Mouse (Mus musculus): ENCODE measurements at regions not wholly inside any gene's neighbourhood (a gene's known extent, or its start where the extent isn't known, plus 50 kb on each side); places are given as distances from the start of the nearest gene placed in this dataset.

DNA sequence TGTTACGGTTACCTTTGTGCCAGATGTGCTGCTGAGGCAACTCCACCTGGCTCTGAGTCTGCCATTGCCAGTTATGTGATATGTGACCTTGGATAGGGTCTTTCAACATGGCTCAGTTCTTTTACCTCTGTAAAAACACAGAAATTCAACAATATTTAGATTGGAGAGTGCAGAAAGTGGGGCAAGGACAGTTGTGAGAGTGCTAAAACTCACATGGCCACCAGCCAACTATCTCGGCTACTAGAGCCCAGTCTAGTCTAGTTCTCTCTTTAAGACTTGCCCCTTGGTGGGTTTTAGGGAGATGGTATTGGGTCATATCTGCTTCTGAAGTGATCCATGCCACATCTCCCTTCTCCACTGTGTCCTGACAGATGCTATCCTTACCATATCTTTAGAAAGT is 233.0 kb downstream of the Phf14 start:
- Histone ChIP-seq H3K36me3 (ENCODE audit: control insufficient read depth, insufficient read depth, low read length, poor library complexity, severe bottlenecking) (no peaks in the 10 kb centered on the region), H3K4me1 (ENCODE audit: control insufficient read depth, insufficient read depth, low read length) (no peaks in the 10 kb centered on the region), H3K4me3 (ENCODE audit: low read depth, low read length) (no peak overlapping the region), H3K9me3 (replicated peaks; ENCODE audit: control insufficient read depth, insufficient read depth, low read length, poor library complexity, severe bottlenecking) (no peaks in the 10 kb centered on the region), H3K9ac (ENCODE audit: low read depth, poor library complexity, severe bottlenecking) (no peak overlapping the region), H3K27ac (ENCODE audit: insufficient read depth, low read length) (no peak overlapping the region), H3K27me3 (ENCODE audit: control insufficient read depth, insufficient read depth, low read length, poor library complexity, severe bottlenecking) (no peaks in the 10 kb centered on the region)
- TF ChIP-seq EP300 (IDR thresholded peaks at IDR 0.05; ENCODE audit: insufficient read depth, low read depth, low read length) (no peak), POLR2A (IDR thresholded peaks at IDR 0.05; ENCODE audit: insufficient read depth, low read length) (no peak)

GRCm38 (mm10) chr6:12145216-12145615 is 237.6 kb downstream of the Phf14 start:
- Histone ChIP-seq H3K9me3 (replicated peaks; ENCODE audit: control insufficient read depth, insufficient read depth, low read length, poor library complexity, severe bottlenecking) (no peaks in the 10 kb centered on the region), H3K4me1 (ENCODE audit: control insufficient read depth, insufficient read depth, low read length) (no peaks in the 10 kb centered on the region), H3K27ac (ENCODE audit: insufficient read depth, low read length) (no peak overlapping the region), H3K36me3 (ENCODE audit: control insufficient read depth, insufficient read depth, low read length, poor library complexity, severe bottlenecking) (no peaks in the 10 kb centered on the region), H3K4me3 (ENCODE audit: low read depth, low read length) (no peak overlapping the region), H3K9ac (ENCODE audit: low read depth, poor library complexity, severe bottlenecking) (no peak overlapping the region), H3K27me3 (ENCODE audit: control insufficient read depth, insufficient read depth, low read length, poor library complexity, severe bottlenecking) (no peaks in the 10 kb centered on the region)
- TF ChIP-seq POLR2A (IDR thresholded peaks at IDR 0.05; ENCODE audit: insufficient read depth, low read length): no peak
- no peak for TF ChIP-seq CTCF (IDR thresholded peaks at IDR 0.05; ENCODE audit: low read depth, low read length)
- TF ChIP-seq EP300 (IDR thresholded peaks at IDR 0.05; ENCODE audit: insufficient read depth, low read depth, low read length): no peak

- Histone ChIP-seq H3K36me3 (ENCODE audit: control insufficient read depth, insufficient read depth, low read length, poor library complexity, severe bottlenecking) (no peaks in the 10 kb centered on the region), H3K4me1 (ENCODE audit: control insufficient read depth, insufficient read depth, low read length) (no peaks in the 10 kb centered on the region), H3K9ac (ENCODE audit: low read depth, poor library complexity, severe bottlenecking) (no peak overlapping the region), H3K9me3 (replicated peaks; ENCODE audit: control insufficient read depth, insufficient read depth, low read length, poor library complexity, severe bottlenecking) (no peaks in the 10 kb centered on the region), H3K27me3 (ENCODE audit: control insufficient read depth, insufficient read depth, low read length, poor library complexity, severe bottlenecking) (no peaks in the 10 kb centered on the region), H3K4me3 (ENCODE audit: low read depth, low read length) (no peak overlapping the region), H3K27ac (ENCODE audit: insufficient read depth, low read length) (no peak overlapping the region)
- TF ChIP-seq CTCF (IDR thresholded peaks at IDR 0.05; ENCODE audit: low read depth, low read length) (no peak), POLR2A (IDR thresholded peaks at IDR 0.05; ENCODE audit: insufficient read depth, low read length) (no peak), EP300 (IDR thresholded peaks at IDR 0.05; ENCODE audit: insufficient read depth, low read depth, low read length) (no peak)
Observed at GRCm38 (mm10) chr6:12150613-12151333, 243.2 kb downstream of the Phf14 start.

DNA sequence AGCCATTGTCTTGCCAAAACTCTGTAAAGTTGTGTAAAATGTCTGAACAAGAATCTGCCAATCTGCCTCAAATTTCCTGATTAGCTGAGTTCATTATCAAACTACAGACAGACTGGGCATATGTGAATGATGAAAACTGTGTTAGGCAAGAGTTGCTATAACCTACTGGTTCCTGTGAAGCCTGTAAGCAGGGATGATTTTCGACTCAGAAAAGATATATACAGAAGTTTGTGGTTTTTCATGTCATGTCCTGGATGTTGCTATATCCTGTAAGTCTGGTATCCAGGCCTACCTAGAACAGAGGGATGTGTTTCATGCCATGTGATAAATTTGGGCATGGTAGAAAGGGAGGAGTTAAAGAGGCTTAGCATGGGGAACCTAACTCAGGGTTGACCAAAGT is 256.4 kb downstream of the Phf14 start:
- no peak overlapping the region for H3K9ac ChIP-seq (ENCODE audit: low read depth, poor library complexity, severe bottlenecking)
- no peaks in the 10 kb centered on the region for H3K27me3 ChIP-seq (ENCODE audit: control insufficient read depth, insufficient read depth, low read length, poor library complexity, severe bottlenecking)
- H3K4me1 ChIP-seq (ENCODE audit: control insufficient read depth, insufficient read depth, low read length): no peaks in the 10 kb centered on the region
- no peaks in the 10 kb centered on the region for H3K36me3 ChIP-seq (ENCODE audit: control insufficient read depth, insufficient read depth, low read length, poor library complexity, severe bottlenecking)
- no peaks in the 10 kb centered on the region for H3K9me3 ChIP-seq (replicated peaks; ENCODE audit: control insufficient read depth, insufficient read depth, low read length, poor library complexity, severe bottlenecking)
- no peak overlapping the region for H3K27ac ChIP-seq (ENCODE audit: insufficient read depth, low read length)
- TF ChIP-seq CTCF (IDR thresholded peaks at IDR 0.05; ENCODE audit: low read depth, low read length) (no peak), EP300 (IDR thresholded peaks at IDR 0.05; ENCODE audit: insufficient read depth, low read depth, low read length) (no peak), POLR2A (IDR thresholded peaks at IDR 0.05; ENCODE audit: insufficient read depth, low read length) (no peak)
- H3K4me3 ChIP-seq (ENCODE audit: low read depth, low read length): no peak overlapping the region

DNA sequence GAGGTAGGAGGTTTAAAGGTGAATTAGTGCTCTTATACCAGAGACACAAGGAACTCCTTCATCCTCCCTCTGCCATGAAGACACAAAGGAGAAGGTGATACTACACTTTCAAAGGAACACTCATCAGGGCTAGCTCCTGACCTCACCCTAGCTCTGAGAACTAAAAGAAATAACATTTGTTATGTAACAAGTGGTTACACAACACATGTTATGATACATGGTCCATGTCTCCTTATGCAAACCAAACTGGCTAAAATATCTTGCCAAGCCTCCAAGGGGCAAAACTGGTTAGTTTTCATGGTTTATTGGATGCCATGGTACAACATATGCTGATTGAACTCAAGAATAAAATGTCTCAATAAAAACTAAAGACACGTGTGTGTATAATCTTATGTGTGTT is 260.9 kb downstream of the Phf14 start:
- Histone ChIP-seq H3K36me3 (ENCODE audit: control insufficient read depth, insufficient read depth, low read length, poor library complexity, severe bottlenecking) (no peaks in the 10 kb centered on the region), H3K9ac (ENCODE audit: low read depth, poor library complexity, severe bottlenecking) (no peak overlapping the region), H3K9me3 (replicated peaks; ENCODE audit: control insufficient read depth, insufficient read depth, low read length, poor library complexity, severe bottlenecking) (no peaks in the 10 kb centered on the region), H3K27me3 (ENCODE audit: control insufficient read depth, insufficient read depth, low read length, poor library complexity, severe bottlenecking) (no peaks in the 10 kb centered on the region), H3K4me1 (ENCODE audit: control insufficient read depth, insufficient read depth, low read length) (no peaks in the 10 kb centered on the region), H3K27ac (ENCODE audit: insufficient read depth, low read length) (no peak overlapping the region), H3K4me3 (ENCODE audit: low read depth, low read length) (no peak overlapping the region)
- no peak for TF ChIP-seq EP300 (IDR thresholded peaks at IDR 0.05; ENCODE audit: insufficient read depth, low read depth, low read length)

DNA sequence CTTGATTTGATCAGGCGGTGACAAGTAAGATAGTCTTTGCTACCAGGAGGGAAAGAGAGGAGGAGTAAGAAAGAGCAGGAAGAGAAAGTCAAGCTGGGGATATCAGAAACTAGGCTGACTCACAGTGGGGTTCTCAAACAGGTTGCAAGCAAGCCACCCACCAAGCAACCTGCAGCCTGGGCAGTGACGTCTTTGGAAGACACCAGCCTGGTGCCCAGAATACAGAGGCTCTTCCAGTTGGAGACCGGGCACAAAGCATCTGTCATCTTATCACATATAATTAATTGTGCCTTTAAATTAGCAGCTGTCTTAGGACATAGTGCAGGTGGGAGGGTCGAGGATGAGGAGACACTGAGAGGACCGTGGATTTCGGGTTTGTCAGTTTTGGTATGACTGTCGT is 261.8 kb downstream of the Phf14 start:
- H3K4me3 ChIP-seq (ENCODE audit: low read depth, low read length): no peak overlapping the region
- no peaks in the 10 kb centered on the region for H3K27me3 ChIP-seq (ENCODE audit: control insufficient read depth, insufficient read depth, low read length, poor library complexity, severe bottlenecking)
- TF ChIP-seq POLR2A (IDR thresholded peaks at IDR 0.05; ENCODE audit: insufficient read depth, low read length) (no peak), CTCF (IDR thresholded peaks at IDR 0.05; ENCODE audit: low read depth, low read length) (no peak), EP300 (IDR thresholded peaks at IDR 0.05; ENCODE audit: insufficient read depth, low read depth, low read length) (no peak)
- H3K27ac ChIP-seq (ENCODE audit: insufficient read depth, low read length): no peak overlapping the region
- no peaks in the 10 kb centered on the region for H3K4me1 ChIP-seq (ENCODE audit: control insufficient read depth, insufficient read depth, low read length)
- H3K9me3 ChIP-seq (replicated peaks; ENCODE audit: control insufficient read depth, insufficient read depth, low read length, poor library complexity, severe bottlenecking): no peaks in the 10 kb centered on the region
- no peak overlapping the region for H3K9ac ChIP-seq (ENCODE audit: low read depth, poor library complexity, severe bottlenecking)
- no peaks in the 10 kb centered on the region for H3K36me3 ChIP-seq (ENCODE audit: control insufficient read depth, insufficient read depth, low read length, poor library complexity, severe bottlenecking)

Measured in ES-Bruce4 (cell line).